Mouse (Mus musculus) Patski (cell line): ENCODE measurements around the gene Ifna13. TPM values are rescaled to one million over a fixed set of nuclear protein-coding genes. Genes with fewer than 3 reads are reported as not detected.

ENCODE experiments used
- ATAC-seq: fragments of 100-300 bp; one replicate; pipeline ENCODE4 v1.8.0; 2021
- CTCF ChIA-PET: fragments of 350-600 bp; sonication (Branson Sonifier 250); formaldehyde crosslinking; loops from one replicate; lab custom pipeline; 2022; ENCODE audit warnings: inconsistent platforms; lab: Charles Lee
- POLR2A ChIA-PET: fragments of 350-600 bp; sonication (Branson Sonifier 250); formaldehyde crosslinking; loops from one replicate; lab custom pipeline; 2022; ENCODE audit warnings: antibody characterized with exemption, inconsistent platforms; lab: Charles Lee
- DNase-seq: peaks from one replicate; pipeline ENCODE4 v3.0.0-alpha.2; 2011; ENCODE audit warnings: low read depth, low spot score
- H3K27me3 ChIP-seq: fragments of 371-371 bp; one replicate; pipeline ENCODE4 v1.5.1; 2021
- CTCF ChIP-seq: fragments of 100-300 bp; IDR thresholded peaks from one replicate; pipeline ENCODE4 v1.5.1; 2021
- in situ Hi-C: fragments of 300-500 bp; cut with MboI; formaldehyde crosslinking; loops from 3 replicates; pipeline ENCODE4 v1.11.1; 2018; ENCODE audit warnings: low pct_unique_long_range_greater_than_20kb, mixed read lengths
- polyA plus RNA-seq: library from polyadenylated mRNA; unstranded; gene quantifications from one replicate; pipeline ENCODE4 v1.2.3, GENCODE M21; 2021

Ifna13 gene
- not detected for polyA plus RNA-seq

- no peaks in the 10 kb centered on the region for H3K27me3 ChIP-seq
- DNase-seq: no peak
- POLR2A ChIA-PET: no interaction called here
- CTCF ChIA-PET: no interaction called here
- no peak for ATAC-seq
- TF ChIP-seq CTCF: no peak
- in situ Hi-C loops: no loop called here
Observed at GRCm38 (mm10) chr4:88644359-88644758, at the start of gene Ifna13. Ifna13 (minus strand) TSS chr4:88644459.

GRCm38 (mm10) chr4:88693392-88693791, 49.1 kb upstream of the Ifna13 start:
- POLR2A ChIA-PET: no interaction called here
- TF ChIP-seq CTCF: no peak
- ATAC-seq: no peak
- CTCF ChIA-PET: no interaction called here
- DNase-seq: no peak
- peaks cover 18% of the 10 kb centered on the region for H3K27me3 ChIP-seq
- in situ Hi-C loops: loop anchor here (5.0 kb wide), 1 partner anchor 34 kb away; no protein-coding TSS in a partner anchor

GRCm38 (mm10) chr4:88692537-88692936, 48.3 kb upstream of the Ifna13 start:
- in situ Hi-C loops: loop anchor here (5.0 kb wide), 1 partner anchor 35 kb away; no protein-coding TSS in a partner anchor
- POLR2A ChIA-PET: no interaction called here
- no peak for DNase-seq
- no peak for TF ChIP-seq CTCF
- ATAC-seq: no peak
- peaks cover 26% of the 10 kb centered on the region for H3K27me3 ChIP-seq
- CTCF ChIA-PET: no interaction called here

GRCm38 (mm10) chr4:88691259-88691658, 47.0 kb upstream of the Ifna13 start, which contains the start of gene Ifnab:
Ifnab (minus strand) TSS chr4:88691359.
- ChIA-PET CTCF (no interaction called here), POLR2A (no interaction called here)
- no peak for TF ChIP-seq CTCF
- ATAC-seq (no peak), DNase-seq (no peak)
- peaks cover 26% of the 10 kb centered on the region for H3K27me3 ChIP-seq
- in situ Hi-C loops: loop anchor here (5.0 kb wide), 1 partner anchor 36 kb away; no protein-coding TSS in a partner anchor

- H3K27me3 ChIP-seq: peaks cover 8% of the 10 kb centered on the region
- TF ChIP-seq CTCF: no peak
- POLR2A ChIA-PET: no interaction called here
Observed at GRCm38 (mm10) chr4:88683812-88684211, 39.6 kb upstream of the Ifna13 start, which contains the start of gene Ifna2. Ifna2 (minus strand) TSS chr4:88683912.

GRCm38 (mm10) chr4:88681353-88681752, 37.1 kb upstream of the Ifna13 start:
- ATAC-seq: no peak
- POLR2A ChIA-PET: interaction anchor here (1.0 kb wide), 1 partner anchor 140 kb away, joined by 3 read pairs; no protein-coding TSS in a partner anchor
- DNase-seq: no peak
- in situ Hi-C loops: no loop called here
- TF ChIP-seq CTCF: no peak
- CTCF ChIA-PET: interaction anchor here (1.3 kb wide), 1 partner anchor 140 kb away, joined by 4 read pairs; no protein-coding TSS in a partner anchor
- H3K27me3 ChIP-seq: no peaks in the 10 kb centered on the region

More at GRCm38 (mm10) chr4:88683812-88684211, 39.6 kb upstream of the Ifna13 start, which contains the start of gene Ifna2:
- CTCF ChIA-PET: interaction anchor here (1.2 kb wide), 1 partner anchor 13 kb away, joined by 3 read pairs; no protein-coding TSS in a partner anchor
- ATAC-seq (no peak), DNase-seq (no peak)
- in situ Hi-C loops: no loop called here

GRCm38 (mm10) chr4:88680362-88680761, 36.1 kb upstream of the Ifna13 start:
- in situ Hi-C loops: no loop called here

GRCm38 (mm10) chr4:88676824-88677223, 32.6 kb upstream of the Ifna13 start, which contains the start of gene Ifna16:
Ifna16 (minus strand) TSS chr4:88676924.
- ChIA-PET CTCF (interaction anchor here (0.6 kb wide), 1 partner anchor 154 kb away, joined by 10 read pairs; no protein-coding TSS in a partner anchor), POLR2A (no interaction called here)
- H3K27me3 ChIP-seq: peaks cover 7% of the 10 kb centered on the region
- ATAC-seq (no peak), DNase-seq (no peak)
- TF ChIP-seq CTCF: no peak
- in situ Hi-C loops: no loop called here

More at GRCm38 (mm10) chr4:88680362-88680761, 36.1 kb upstream of the Ifna13 start:
- DNase-seq (no peak), ATAC-seq (no peak)
- TF ChIP-seq CTCF: peak; percentile 39
- CTCF ChIA-PET: no interaction called here
- POLR2A ChIA-PET: interaction anchor here (1.0 kb wide), 1 partner anchor 141 kb away, joined by 3 read pairs; no protein-coding TSS in a partner anchor
- H3K27me3 ChIP-seq: peaks cover under 1% of the 10 kb centered on the region

GRCm38 (mm10) chr4:88655461-88655860, 11.2 kb upstream of the Ifna13 start:
- in situ Hi-C loops: no loop called here
- TF ChIP-seq CTCF: no peak
- CTCF ChIA-PET: no interaction called here
- POLR2A ChIA-PET: no interaction called here
- ATAC-seq: no peak
- peaks cover 7% of the 10 kb centered on the region for H3K27me3 ChIP-seq
- no peak for DNase-seq

- TF ChIP-seq CTCF: no peak
- H3K27me3 ChIP-seq: peaks cover 7% of the 10 kb centered on the region
- ChIA-PET POLR2A (no interaction called here), CTCF (no interaction called here)
- no peak for ATAC-seq
- no peak for DNase-seq
- in situ Hi-C loops: no loop called here
Observed at GRCm38 (mm10) chr4:88653644-88654043, 9.4 kb upstream of the Ifna13 start.

- ChIA-PET CTCF (no interaction called here), POLR2A (no interaction called here)
- DNase-seq (no peak), ATAC-seq (no peak)
- no peaks in the 10 kb centered on the region for H3K27me3 ChIP-seq
- in situ Hi-C loops: no loop called here
- TF ChIP-seq CTCF: no peak
Observed at GRCm38 (mm10) chr4:88642526-88642925, 1.7 kb downstream of the Ifna13 start.
